Mouse (Mus musculus) thymus, adult 2 months (tissue): ENCODE data around the gene Lyst. TPM values are rescaled to one million over a fixed set of nuclear protein-coding genes. Genes with fewer than 3 reads are reported as not detected.

ENCODE experiments used
- DNase-seq: peaks from one replicate; pipeline ENCODE4 v3.0.0; 2021
- H3K27ac ChIP-seq: fragments of 200-500 bp; 2 replicates; pipeline ENCODE4 v1.5.1; 2012; ENCODE audit warnings: low read length, control low read depth; ENCODE audit not compliant: control insufficient read depth, insufficient read depth
- H3K27me3 ChIP-seq: fragments of 200-500 bp; 2 replicates; pipeline ENCODE4 v1.6.1; 2012; ENCODE audit warnings: mild to moderate bottlenecking, low read length, moderate library complexity, mixed read lengths; ENCODE audit not compliant: control insufficient read depth, insufficient read depth
- H3K36me3 ChIP-seq: fragments of 200-500 bp; 2 replicates; pipeline ENCODE4 v1.6.1; 2012; ENCODE audit warnings: mild to moderate bottlenecking, low read length, moderate library complexity; ENCODE audit not compliant: control insufficient read depth, insufficient read depth
- H3K4me1 ChIP-seq: fragments of 200-500 bp; replicated peaks from 2 replicates; pipeline ENCODE4 v1.6.1; 2012; ENCODE audit warnings: low read length; ENCODE audit not compliant: control insufficient read depth, insufficient read depth
- H3K4me3 ChIP-seq: fragments of 200-500 bp; 2 replicates; pipeline ENCODE4 v1.5.1; 2012; ENCODE audit warnings: mild to moderate bottlenecking, low read length, control low read depth, moderate library complexity; ENCODE audit not compliant: control insufficient read depth, insufficient read depth
- CTCF ChIP-seq: fragments of 200-500 bp; IDR thresholded peaks from 2 replicates; pipeline ENCODE4 v1.5.1; 2012; ENCODE audit warnings: mild to moderate bottlenecking, control low read depth, low read length, moderate library complexity, borderline replicate concordance; ENCODE audit not compliant: control insufficient read depth, poor library complexity, insufficient read depth; ENCODE audit errors: extremely low read depth
- POLR2A ChIP-seq: fragments of 200-500 bp; IDR thresholded peaks from 2 replicates; pipeline ENCODE4 v1.6.1; 2012; ENCODE audit warnings: mild to moderate bottlenecking, low read length, control low read depth, moderate library complexity; ENCODE audit not compliant: control insufficient read depth, poor library complexity, insufficient read depth; ENCODE audit errors: extremely low read depth
- whole genome bisulfite sequencing: fragments of 180-500 bp; shearing (Covaris S2); methylation state at CpG from one replicate; pipeline ENCODE4 v1.1.7; 2018; 5-methylcytosine and 5-hydroxymethylcytosine counted together
- polyA plus RNA-seq: library from polyadenylated mRNA; depleted of rRNA; stranded (reverse); fragments of >200 nt; gene quantifications from 2 replicates; pipeline ENCODE4 v1.2.3, GENCODE M21; 2012

Gene Lyst
- polyA plus RNA-seq, 1 experiment, result 31.1 TPM

- peaks cover 50% of the 10 kb centered on the region for H3K36me3 ChIP-seq
- H3K27me3 ChIP-seq, result no peaks in the 10 kb centered on the region
- no peak overlapping the region for H3K4me3 ChIP-seq
- no peak for TF ChIP-seq POLR2A
- TF ChIP-seq CTCF, result no peak
- no peak for DNase-seq
- WGBS, result 100% methylated on average over 1 of the region's 1 CpGs
- no peaks in the 10 kb centered on the region for H3K4me1 ChIP-seq
- H3K27ac ChIP-seq, result no peak overlapping the region
Measured at GRCm38 (mm10) chr13:13633746-13634145, 43.5 kb downstream of the Lyst start.

GRCm38 (mm10) chr13:13634706-13635105, 44.5 kb downstream of the Lyst start:
- Histone ChIP-seq H3K27ac (no peak overlapping the region), H3K36me3 (peaks cover 50% of the 10 kb centered on the region), H3K4me1 (no peaks in the 10 kb centered on the region), H3K4me3 (no peak overlapping the region), H3K27me3 (no peaks in the 10 kb centered on the region)
- no peak for TF ChIP-seq CTCF
- TF ChIP-seq POLR2A, result no peak
- no peak for DNase-seq
- 96% methylated on average over 7 of the region's 7 CpGs for WGBS

DNA sequence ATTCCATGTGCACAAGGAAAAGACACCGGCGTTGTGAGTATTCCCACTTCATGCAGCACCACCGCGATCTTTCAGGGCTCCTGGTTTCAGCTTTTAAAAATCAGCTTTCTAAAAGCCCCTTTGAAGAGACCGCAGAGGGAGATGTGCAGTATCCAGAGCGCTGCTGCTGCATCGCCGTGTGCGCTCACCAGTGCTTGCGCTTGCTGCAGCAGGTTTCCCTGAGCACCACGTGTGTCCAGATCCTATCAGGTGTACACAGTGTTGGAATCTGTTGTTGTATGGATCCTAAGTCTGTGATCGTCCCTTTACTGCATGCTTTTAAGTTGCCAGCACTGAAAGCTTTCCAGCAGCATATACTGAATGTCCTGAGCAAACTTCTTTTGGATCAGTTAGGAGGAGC, 45.0 kb downstream of the Lyst start:
- Histone ChIP-seq H3K4me1 (no peaks in the 10 kb centered on the region), H3K27me3 (no peaks in the 10 kb centered on the region), H3K36me3 (peaks cover 50% of the 10 kb centered on the region), H3K4me3 (no peak overlapping the region), H3K27ac (no peak overlapping the region)
- TF ChIP-seq CTCF (no peak), POLR2A (no peak)
- no peak for DNase-seq
- 96% methylated on average over 12 of the region's 12 CpGs for WGBS

DNA sequence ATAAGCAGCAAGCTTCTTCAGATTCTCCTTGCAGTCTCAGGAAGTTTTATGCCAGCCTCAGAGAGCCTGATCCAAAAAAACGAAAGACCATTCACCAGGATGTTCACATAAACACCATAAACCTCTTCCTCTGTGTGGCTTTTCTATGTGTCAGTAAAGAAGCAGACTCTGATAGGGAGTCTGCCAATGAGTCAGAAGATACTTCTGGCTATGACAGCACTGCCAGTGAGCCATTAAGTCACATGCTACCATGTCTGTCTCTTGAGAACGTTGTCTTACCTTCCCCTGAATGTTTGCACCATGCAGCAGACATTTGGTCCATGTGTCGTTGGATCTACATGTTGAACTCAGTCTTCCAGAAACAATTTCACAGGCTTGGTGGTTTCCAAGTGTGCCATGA, 47.4 kb downstream of the Lyst start:
- no peak for TF ChIP-seq CTCF
- no peak for TF ChIP-seq POLR2A
- Histone ChIP-seq H3K27ac (no peak overlapping the region), H3K4me1 (no peaks in the 10 kb centered on the region), H3K36me3 (peaks cover 48% of the 10 kb centered on the region), H3K27me3 (no peaks in the 10 kb centered on the region), H3K4me3 (no peak overlapping the region)
- WGBS, result 81% methylated on average over 3 of the region's 3 CpGs
- no peak for DNase-seq

GRCm38 (mm10) chr13:13637981-13638380, 47.8 kb downstream of the Lyst start:
- TF ChIP-seq CTCF (no peak), POLR2A (no peak)
- Histone ChIP-seq H3K27ac (no peak overlapping the region), H3K36me3 (peaks cover 51% of the 10 kb centered on the region), H3K27me3 (no peaks in the 10 kb centered on the region), H3K4me1 (no peaks in the 10 kb centered on the region), H3K4me3 (no peak overlapping the region)
- no peak for DNase-seq
- 98% methylated on average over 6 of the region's 6 CpGs for WGBS

DNA sequence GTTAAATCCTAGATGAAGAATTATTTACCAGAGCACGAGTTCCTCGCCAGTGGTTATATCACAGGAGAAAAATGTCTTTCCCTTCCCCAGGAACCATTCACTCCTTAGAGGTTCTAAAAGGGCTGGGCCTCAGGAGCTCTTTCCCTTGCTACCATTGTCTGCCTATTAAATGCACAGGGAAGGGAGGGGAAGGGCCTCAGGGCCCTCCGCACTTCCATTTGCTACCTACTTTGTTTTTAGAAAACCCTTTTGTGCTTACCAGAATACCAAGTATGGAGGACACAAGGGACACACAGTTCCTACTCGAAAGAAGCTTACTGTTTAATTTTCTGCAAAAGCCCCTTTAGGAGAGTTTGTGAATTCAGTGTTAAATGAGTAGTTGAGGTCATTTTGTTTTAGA, 48.5 kb downstream of the Lyst start:
- Histone ChIP-seq H3K4me3 (no peak overlapping the region), H3K27ac (no peak overlapping the region), H3K36me3 (peaks cover 48% of the 10 kb centered on the region), H3K27me3 (no peaks in the 10 kb centered on the region), H3K4me1 (no peaks in the 10 kb centered on the region)
- WGBS, result 96% methylated on average over 4 of the region's 4 CpGs
- no peak for DNase-seq
- TF ChIP-seq POLR2A, result no peak
- TF ChIP-seq CTCF, result no peak

GRCm38 (mm10) chr13:13647296-13647695, 57.1 kb downstream of the Lyst start:
- no peak overlapping the region for H3K4me3 ChIP-seq
- no peaks in the 10 kb centered on the region for H3K27me3 ChIP-seq
- no peaks in the 10 kb centered on the region for H3K4me1 ChIP-seq
- WGBS, result 94% methylated on average over 3 of the region's 3 CpGs
- H3K36me3 ChIP-seq, result peaks cover 49% of the 10 kb centered on the region
- no peak for DNase-seq
- no peak overlapping the region for H3K27ac ChIP-seq
- no peak for TF ChIP-seq CTCF
- no peak for TF ChIP-seq POLR2A
